32 mouse cellular contexts compared by ENCODE assay signal in the genomic region with DNA sequence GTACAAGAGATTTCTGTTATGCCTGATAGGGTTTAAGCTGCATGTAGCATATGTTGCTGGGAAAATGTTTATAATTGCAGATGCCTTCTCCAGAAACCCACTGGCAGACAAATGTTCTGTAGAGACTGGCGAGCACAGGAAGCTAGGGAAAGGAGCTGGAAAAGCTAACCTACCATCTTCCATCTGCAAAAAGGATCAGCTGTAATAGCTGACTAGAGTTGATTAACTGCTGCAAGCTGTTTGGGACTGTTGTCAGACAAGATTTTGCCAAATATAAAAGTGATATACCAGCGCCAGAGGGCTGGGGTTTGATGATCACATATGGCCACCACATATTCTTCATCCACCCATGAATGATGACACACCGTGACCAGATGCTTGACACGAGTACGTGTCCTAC. TPM values are rescaled to one million over a fixed set of nuclear protein-coding genes. Genes with fewer than 3 reads are reported as not detected.
DNase-seq lines count a peak whose midpoint lies in the region; ATAC-seq and TF ChIP-seq lines count a peak whose summit lies in the region.
"Had no signal": no experiment of that assay in that cellular context is flagged by ENCODE, and none has a peak within 500 bp of the region (broad histone marks: within the 10 kb centered on the region; RNA-seq: fewer than 3 reads in every experiment).

No protein-coding gene starts in this region.

- H3K27ac ChIP-seq in embryonic facial prominence, embryonic 14.5 days (replicated peaks; ENCODE audit: low read depth, low read length), result no peak overlapping the region
- H3K27ac ChIP-seq in embryonic facial prominence, embryonic 10.5 days (replicated peaks), result no peak overlapping the region
- H3K27ac ChIP-seq in hindbrain, postnatal 0 days, result no peak overlapping the region
- H3K27ac ChIP-seq in hindbrain, embryonic 10.5 days, result no peak overlapping the region
- no peak overlapping the region for H3K27ac ChIP-seq in midbrain, postnatal 0 days (ENCODE audit: low read depth, low read length)
- no peak overlapping the region for H3K27ac ChIP-seq in midbrain, embryonic 15.5 days
- H3K27ac ChIP-seq: hindbrain, embryonic 12.5 days; kidney, postnatal 0 days; left cerebral cortex, adult 2 months; limb, embryonic 12.5 days; liver, embryonic 12.5 days; midbrain, embryonic 12.5 days; neural tube, embryonic 12.5 days had no signal

- H3K4me1 ChIP-seq in embryonic facial prominence, embryonic 14.5 days (ENCODE audit: control insufficient read depth, insufficient read depth, low read length), result no peaks in the 10 kb centered on the region
- H3K4me1 ChIP-seq in embryonic facial prominence, embryonic 10.5 days, result no peaks in the 10 kb centered on the region
- H3K4me1 ChIP-seq in hindbrain, postnatal 0 days (ENCODE audit: insufficient read depth, low read length), result no peaks in the 10 kb centered on the region
- no peaks in the 10 kb centered on the region for H3K4me1 ChIP-seq in hindbrain, embryonic 10.5 days (replicated peaks)
- no peaks in the 10 kb centered on the region for H3K4me1 ChIP-seq in midbrain, postnatal 0 days (ENCODE audit: insufficient read depth, low read length)
- H3K4me1 ChIP-seq in midbrain, embryonic 15.5 days, result peaks cover 2% of the 10 kb centered on the region; the same call in 1 of the 2 replicates
- H3K4me1 ChIP-seq: heart, embryonic 12.5 days; hindbrain, embryonic 12.5 days; liver, embryonic 12.5 days; midbrain, embryonic 12.5 days; neural tube, embryonic 12.5 days had no signal

- no peak overlapping the region for H3K4me3 ChIP-seq in embryonic facial prominence, embryonic 14.5 days (ENCODE audit: low read depth, low read length)
- H3K4me3 ChIP-seq in embryonic facial prominence, embryonic 10.5 days, result no peak overlapping the region
- no peak overlapping the region for H3K4me3 ChIP-seq in hindbrain, postnatal 0 days (ENCODE audit: low read length)
- no peak overlapping the region for H3K4me3 ChIP-seq in hindbrain, embryonic 10.5 days
- no peak overlapping the region for H3K4me3 ChIP-seq in midbrain, postnatal 0 days (ENCODE audit: low read depth, low read length)
- no peak overlapping the region for H3K4me3 ChIP-seq in midbrain, embryonic 15.5 days
- H3K4me3 ChIP-seq: heart, embryonic 12.5 days; hindbrain, embryonic 12.5 days; left cerebral cortex, adult 2 months; limb, embryonic 12.5 days; liver, embryonic 12.5 days; midbrain, embryonic 12.5 days; neural tube, embryonic 12.5 days had no signal

- no peaks in the 10 kb centered on the region for H3K9me3 ChIP-seq in embryonic facial prominence, embryonic 14.5 days (ENCODE audit: control insufficient read depth, low read length)
- H3K9me3 ChIP-seq in embryonic facial prominence, embryonic 10.5 days, result no peaks in the 10 kb centered on the region
- no peaks in the 10 kb centered on the region for H3K9me3 ChIP-seq in hindbrain, postnatal 0 days (ENCODE audit: low read length)
- no peaks in the 10 kb centered on the region for H3K9me3 ChIP-seq in hindbrain, embryonic 10.5 days
- H3K9me3 ChIP-seq in midbrain, postnatal 0 days (ENCODE audit: low read length), result no peaks in the 10 kb centered on the region
- no peaks in the 10 kb centered on the region for H3K9me3 ChIP-seq in midbrain, embryonic 15.5 days
- H3K9me3 ChIP-seq: heart, embryonic 12.5 days; hindbrain, embryonic 12.5 days; limb, embryonic 12.5 days; liver, embryonic 12.5 days; midbrain, embryonic 12.5 days; neural tube, embryonic 12.5 days had no signal

- no peak for TF ChIP-seq CTCF in hindbrain, postnatal 0 days (IDR thresholded peaks at IDR 0.05; ENCODE audit: low read depth)
- TF ChIP-seq CTCF in midbrain, postnatal 0 days (IDR thresholded peaks at IDR 0.05), result no peak

- H3K27me3 ChIP-seq in embryonic facial prominence, embryonic 14.5 days (replicated peaks; ENCODE audit: control insufficient read depth, insufficient read depth, low read length), result no peaks in the 10 kb centered on the region
- no peaks in the 10 kb centered on the region for H3K27me3 ChIP-seq in embryonic facial prominence, embryonic 10.5 days (replicated peaks; ENCODE audit: low read depth, poor library complexity, severe bottlenecking)
- no peaks in the 10 kb centered on the region for H3K27me3 ChIP-seq in hindbrain, postnatal 0 days (ENCODE audit: insufficient read depth, low read length)
- H3K27me3 ChIP-seq in hindbrain, embryonic 10.5 days (ENCODE audit: insufficient read depth, poor library complexity, severe bottlenecking), result no peaks in the 10 kb centered on the region
- no peaks in the 10 kb centered on the region for H3K27me3 ChIP-seq in midbrain, postnatal 0 days (ENCODE audit: insufficient read depth, low read length)
- H3K27me3 ChIP-seq in midbrain, embryonic 15.5 days (replicated peaks), result no peaks in the 10 kb centered on the region
- H3K27me3 ChIP-seq: heart, embryonic 12.5 days; hindbrain, embryonic 12.5 days; limb, embryonic 12.5 days; liver, embryonic 12.5 days; midbrain, embryonic 12.5 days; neural tube, embryonic 12.5 days had no signal

- 64% methylated on average over 5 of the region's 5 CpGs for WGBS in embryonic facial prominence, embryonic 14.5 days
- 90% methylated on average over 5 of the region's 5 CpGs for WGBS in embryonic facial prominence, embryonic 10.5 days
- 56% methylated on average over 5 of the region's 5 CpGs for WGBS in hindbrain, postnatal 0 days
- WGBS in hindbrain, embryonic 10.5 days, result 86% methylated on average over 5 of the region's 5 CpGs
- WGBS in midbrain, postnatal 0 days, result 87% methylated on average over 5 of the region's 5 CpGs
- WGBS in midbrain, embryonic 15.5 days, result 80% methylated on average over 5 of the region's 5 CpGs

- no peak overlapping the region for H3K4me2 ChIP-seq in embryonic facial prominence, embryonic 14.5 days (ENCODE audit: low read depth, low read length)
- no peak overlapping the region for H3K4me2 ChIP-seq in hindbrain, postnatal 0 days (ENCODE audit: low read depth, low read length)
- H3K4me2 ChIP-seq in midbrain, postnatal 0 days (ENCODE audit: low read depth, low read length, poor library complexity, severe bottlenecking), result no peak overlapping the region
- H3K4me2 ChIP-seq in midbrain, embryonic 15.5 days, result no peak overlapping the region
- H3K4me2 ChIP-seq: heart, embryonic 12.5 days; hindbrain, embryonic 12.5 days; limb, embryonic 12.5 days; liver, embryonic 12.5 days; midbrain, embryonic 12.5 days; neural tube, embryonic 12.5 days had no signal

- peak; percentile 8 for DNase-seq in embryonic facial prominence, embryonic 14.5 days (ENCODE audit: low spot score)
- DNase-seq in embryonic facial prominence, embryonic 10.5 days (ENCODE audit: low spot score), result no peak
- peak; percentile 46 for DNase-seq in hindbrain, postnatal 0 days (ENCODE audit: low spot score)
- no peak for DNase-seq in hindbrain, embryonic 10.5 days (ENCODE audit: low spot score)
- peak; percentile 61 for DNase-seq in midbrain, postnatal 0 days (ENCODE audit: low spot score)
- peak; percentile 53 for DNase-seq in mesoderm, embryonic 11.5 days (ENCODE audit: low read depth, low spot score)
- DNase-seq in right cerebral cortex, postnatal 25 days, result no peak
- DNase-seq: adrenal gland, postnatal 25 days; cerebellum, adult 9-11 months; gastrocnemius, postnatal 14 days; heart, adult 18-20 months; heart, postnatal 10 days; kidney, adult 2 months; lung, adult 18-20 months; lung, postnatal 10 days; right cerebral cortex, adult 18-20 months; thymus, adult 18-20 months; thymus, postnatal 36 days had no signal

- ATAC-seq in embryonic facial prominence, embryonic 14.5 days (ENCODE audit: low read depth), result no peak
- ATAC-seq in hindbrain, postnatal 0 days, result peak; percentile 74
- no peak for ATAC-seq in midbrain, postnatal 0 days (ENCODE audit: low FRiP score)
- ATAC-seq in midbrain, embryonic 15.5 days (replicated peaks), result no peak
- ATAC-seq: liver, embryonic 12.5 days had no signal

- H3K36me3 ChIP-seq in embryonic facial prominence, embryonic 14.5 days (ENCODE audit: control insufficient read depth, insufficient read depth, low read length), result no peaks in the 10 kb centered on the region
- no peaks in the 10 kb centered on the region for H3K36me3 ChIP-seq in embryonic facial prominence, embryonic 10.5 days (replicated peaks)
- no peaks in the 10 kb centered on the region for H3K36me3 ChIP-seq in hindbrain, postnatal 0 days (ENCODE audit: insufficient read depth, low read length)
- no peaks in the 10 kb centered on the region for H3K36me3 ChIP-seq in hindbrain, embryonic 10.5 days
- H3K36me3 ChIP-seq in midbrain, postnatal 0 days (ENCODE audit: insufficient read depth, low read length), result no peaks in the 10 kb centered on the region
- H3K36me3 ChIP-seq in midbrain, embryonic 15.5 days (replicated peaks), result no peaks in the 10 kb centered on the region
- H3K36me3 ChIP-seq: heart, embryonic 12.5 days; hindbrain, embryonic 12.5 days; limb, embryonic 12.5 days; liver, embryonic 12.5 days; midbrain, embryonic 12.5 days; neural tube, embryonic 12.5 days had no signal

- no peak overlapping the region for H3K9ac ChIP-seq in embryonic facial prominence, embryonic 14.5 days (ENCODE audit: low read depth, low read length)
- H3K9ac ChIP-seq in hindbrain, postnatal 0 days (replicated peaks; ENCODE audit: low read length), result no peak overlapping the region
- no peak overlapping the region for H3K9ac ChIP-seq in midbrain, postnatal 0 days (replicated peaks; ENCODE audit: low read length, poor library complexity, severe bottlenecking)
- no peak overlapping the region for H3K9ac ChIP-seq in midbrain, embryonic 15.5 days
- H3K9ac ChIP-seq: heart, embryonic 12.5 days; hindbrain, embryonic 12.5 days; limb, embryonic 12.5 days; liver, embryonic 12.5 days; midbrain, embryonic 12.5 days; neural tube, embryonic 12.5 days had no signal

RNA-seq across cellular contexts. Expression of gene Plscr5, which starts 6.8 kb away (rescaled TPM):
- not detected in 2 replicates for polyA plus RNA-seq in embryonic facial prominence, embryonic 14.5 days (2014; fragmentation: Nextera tagmentation; extraction: Ambion mirVana)
- not detected in 2 replicates for polyA plus RNA-seq in embryonic facial prominence, embryonic 10.5 days (2016; fragmentation: Nextera tagmentation; extraction: Ambion mirVana)
- 0.14 and 0.26 TPM in 2 replicates for total RNA-seq in hindbrain, postnatal 0 days (2014; rRNA removed)
- 0.44 and 0.60 TPM in 2 replicates for polyA plus RNA-seq in hindbrain, postnatal 0 days (2015; fragmentation: Nextera tagmentation; extraction: Ambion mirVana)
- not detected in 2 replicates for polyA plus RNA-seq in hindbrain, embryonic 10.5 days (2016; fragmentation: Nextera tagmentation; extraction: Ambion mirVana)
- 0.47 TPM in 1 of 2 replicates, not detected in the other for total RNA-seq in midbrain, postnatal 0 days (2014; rRNA removed)
- 0.79 and 0.85 TPM in 2 replicates for polyA plus RNA-seq in midbrain, postnatal 0 days (2015; fragmentation: Nextera tagmentation; extraction: Ambion mirVana)
- polyA plus RNA-seq in midbrain, embryonic 15.5 days (2015; fragmentation: Nextera tagmentation; extraction: Ambion mirVana), result 0.33 and 0.70 TPM in 2 replicates
- total RNA-seq: adrenal gland, postnatal 25 days; ES-E14; gastrocnemius, postnatal 14 days; heart, adult 18-20 months; heart, postnatal 10 days; left cerebral cortex, adult 2 months; megakaryocyte progenitor cell, adult 5-6 weeks had no signal
- polyA plus RNA-seq: cortical plate, adult 2 months; heart, embryonic 12.5 days; hindbrain, embryonic 12.5 days; intestine, embryonic 14.5 days; kidney, adult 2 months; kidney, postnatal 0 days; large intestine, adult 2 months; limb, embryonic 12.5 days; liver, embryonic 12.5 days; midbrain, embryonic 12.5 days had no signal

RNA-seq across cellular contexts. Expression of gene Plscr1, which starts 50.0 kb away (rescaled TPM):
- 19.0 and 21.3 TPM in 2 replicates for polyA plus RNA-seq in embryonic facial prominence, embryonic 14.5 days (2014; fragmentation: Nextera tagmentation; extraction: Ambion mirVana)
- 30.0 and 31.7 TPM in 2 replicates for polyA plus RNA-seq in embryonic facial prominence, embryonic 10.5 days (2016; fragmentation: Nextera tagmentation; extraction: Ambion mirVana)
- 3.9 and 6.5 TPM in 2 replicates for total RNA-seq in hindbrain, postnatal 0 days (2014; rRNA removed)
- polyA plus RNA-seq in hindbrain, postnatal 0 days (2015; fragmentation: Nextera tagmentation; extraction: Ambion mirVana), result 12.2 and 14.5 TPM in 2 replicates
- 26.8 and 35.7 TPM in 2 replicates for polyA plus RNA-seq in hindbrain, embryonic 10.5 days (2016; fragmentation: Nextera tagmentation; extraction: Ambion mirVana)
- 6.3 and 6.6 TPM in 2 replicates for total RNA-seq in midbrain, postnatal 0 days (2014; rRNA removed)
- 6.7 and 8.5 TPM in 2 replicates for polyA plus RNA-seq in midbrain, postnatal 0 days (2015; fragmentation: Nextera tagmentation; extraction: Ambion mirVana)
- 8.6 and 8.9 TPM in 2 replicates for polyA plus RNA-seq in midbrain, embryonic 15.5 days (2015; fragmentation: Nextera tagmentation; extraction: Ambion mirVana)

Comparison
In these comparisons a context has a peak if more than half of its experiments do, and no peak if none do; other contexts are left out.
1. DNase-seq: peak in embryonic facial prominence, embryonic 14.5 days (single experiment), hindbrain, postnatal 0 days (single experiment), midbrain, postnatal 0 days (single experiment) and mesoderm, embryonic 11.5 days (single experiment); none in embryonic facial prominence, embryonic 10.5 days (single experiment), hindbrain, embryonic 10.5 days (single experiment) and right cerebral cortex, postnatal 25 days (single experiment).